Mouse (Mus musculus) heart, postnatal 36 days (tissue): Measurements from ENCODE around the gene Ctbp1. TPM values are rescaled to one million over a fixed set of nuclear protein-coding genes. Genes with fewer than 3 reads are reported as not detected.

Source experiments
- DNase-seq, 2 experiments: peaks; one replicate each; pipeline ENCODE4 v3.0.0; 2021 to 2022
- intact Hi-C: fragments of 180-260 bp; cut with DNase I; formaldehyde crosslinking; loops from one replicate; pipeline ENCODE4 v1.15.1; 2025
- total RNA-seq, 2 experiments: library from RNA; stranded (reverse); gene quantifications; 2 replicates each; pipeline ENCODE4 v1.2.3; 2021

The Ctbp1 gene
- total RNA-seq, 2 experiments from 2014 or later, result 213 to 214 TPM

- DNase-seq, result no peak
- intact Hi-C loops, result no loop called here
These were observed 27.4 kb downstream of the Ctbp1 start for GRCm38 (mm10) chr5:33247387-33247786.

- intact Hi-C loops, result loop anchor here (1.0 kb wide), 1 partner anchor 42 kb away; no protein-coding TSS in a partner anchor
- DNase-seq, result peak; percentile 76
These were observed 29.1 kb downstream of the Ctbp1 start for GRCm38 (mm10) chr5:33245701-33246100.

DNA sequence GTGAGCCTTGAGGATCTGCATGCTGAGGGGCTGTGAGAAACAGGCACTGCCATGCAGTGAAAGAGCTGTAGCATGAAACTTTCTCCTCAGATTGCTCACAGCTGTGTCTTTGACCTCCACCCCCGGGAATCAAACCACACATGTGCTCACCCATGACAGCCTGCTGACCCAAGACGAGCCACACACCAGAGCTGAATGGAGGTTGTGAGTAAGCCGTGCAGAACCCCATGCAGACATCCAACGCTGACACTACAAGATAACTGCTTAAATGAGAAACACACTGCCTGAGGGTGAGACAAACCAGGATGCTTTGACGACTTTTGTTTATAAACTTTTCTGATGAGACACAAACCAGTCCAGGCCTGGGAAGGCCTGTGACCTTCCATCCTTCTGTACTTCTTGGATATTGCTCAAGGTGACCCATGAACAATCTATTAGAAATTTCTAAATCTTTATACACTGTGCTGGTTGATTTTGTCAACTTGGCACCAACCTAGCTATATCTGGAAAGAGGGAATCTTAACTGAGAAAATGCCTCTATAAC lies 30.3 kb downstream of the Ctbp1 start:
- intact Hi-C loops, result no loop called here
- DNase-seq, result no peak

GRCm38 (mm10) chr5:33239934-33240333 lies 34.9 kb downstream of the Ctbp1 start:
- intact Hi-C loops, result no loop called here
- peak in 1 of 2 experiments; percentile 28 for DNase-seq

- intact Hi-C loops, result no loop called here
- DNase-seq, result no peak
These were observed 35.6 kb downstream of the Ctbp1 start for GRCm38 (mm10) chr5:33239111-33239714.

DNA sequence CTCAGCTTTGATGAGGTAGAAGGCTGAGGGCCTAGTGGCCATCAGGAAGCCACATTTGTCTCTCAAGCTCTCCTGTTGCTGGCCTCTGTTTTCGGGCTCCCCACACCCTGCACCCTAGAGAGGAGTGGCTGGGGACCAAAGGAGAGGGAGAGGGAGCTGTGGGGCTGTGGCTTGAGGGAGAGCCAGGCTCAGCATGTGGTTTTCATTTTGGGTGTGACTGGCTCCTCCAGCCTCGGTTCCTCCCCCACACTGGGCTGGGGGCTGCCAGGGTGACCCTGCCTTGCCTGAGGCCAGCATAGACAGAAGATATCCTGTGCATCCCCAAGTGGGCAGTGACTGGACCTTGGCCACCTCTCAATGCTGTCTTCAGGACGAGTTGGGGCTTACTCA lies 36.5 kb downstream of the Ctbp1 start:
- intact Hi-C loops, result no loop called here
- DNase-seq, result no peak

- intact Hi-C loops, result no loop called here
- DNase-seq, result no peak
These were observed 37.1 kb downstream of the Ctbp1 start for GRCm38 (mm10) chr5:33237600-33238255.

DNA sequence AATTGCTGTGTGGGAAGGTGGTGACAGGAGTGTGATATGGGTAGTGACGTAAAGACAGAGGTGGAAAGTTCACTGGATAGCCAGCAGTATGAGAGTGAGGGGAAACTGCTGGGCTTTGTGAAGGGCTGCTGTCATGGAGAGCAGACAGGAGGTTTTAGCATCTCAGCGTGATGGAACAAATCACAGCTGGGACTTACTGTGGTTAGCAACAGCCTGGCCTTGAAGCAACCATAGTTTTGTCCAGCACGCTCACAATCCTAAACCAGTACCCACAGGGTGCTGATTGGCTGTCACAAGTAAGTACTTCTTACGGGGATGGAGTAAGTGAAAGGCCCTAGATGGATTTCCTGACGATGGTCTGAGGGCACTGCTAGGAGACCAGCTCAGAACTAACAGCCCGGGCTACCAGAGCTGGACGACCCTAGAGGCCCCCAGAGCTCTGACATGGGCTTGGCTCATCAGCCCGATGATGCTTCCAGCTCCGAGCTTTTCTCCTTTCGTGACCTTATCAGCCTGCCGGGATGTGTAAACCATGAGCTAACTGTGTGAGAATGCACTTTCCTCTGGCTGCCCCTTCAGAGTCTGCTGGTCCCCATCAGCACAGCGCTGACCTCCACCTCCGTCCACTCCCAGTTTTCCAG lies 40.3 kb downstream of the Ctbp1 start:
- DNase-seq, result peak in 1 of 2 experiments; percentile 50
- intact Hi-C loops, result no loop called here

DNA sequence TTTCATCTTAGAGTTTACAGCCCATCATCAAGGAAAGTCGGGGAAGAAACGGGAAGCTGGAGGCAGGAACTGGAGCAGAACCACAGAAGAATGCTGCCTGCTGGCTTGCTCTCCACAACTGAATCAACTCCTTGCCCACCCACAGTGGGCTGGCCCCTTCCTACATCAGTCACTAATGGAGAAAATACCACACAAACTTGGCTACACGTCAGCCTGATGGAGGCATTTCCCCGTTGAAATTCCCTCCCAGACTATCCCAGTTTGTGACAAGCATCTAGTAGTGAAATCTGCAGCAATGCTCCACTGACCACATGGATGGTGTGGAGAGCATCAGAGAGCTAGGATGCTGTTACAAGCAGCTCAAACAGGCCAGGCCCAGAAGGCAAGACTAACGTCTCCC lies 42.0 kb downstream of the Ctbp1 start:
- intact Hi-C loops, result no loop called here

GRCm38 (mm10) chr5:33230285-33230684 lies 44.5 kb downstream of the Ctbp1 start:
- intact Hi-C loops, result no loop called here
- DNase-seq, result peak; percentile 31 to 43

More for the DNA sequence above, 42.0 kb downstream of the Ctbp1 start:
- DNase-seq, result no peak

DNA sequence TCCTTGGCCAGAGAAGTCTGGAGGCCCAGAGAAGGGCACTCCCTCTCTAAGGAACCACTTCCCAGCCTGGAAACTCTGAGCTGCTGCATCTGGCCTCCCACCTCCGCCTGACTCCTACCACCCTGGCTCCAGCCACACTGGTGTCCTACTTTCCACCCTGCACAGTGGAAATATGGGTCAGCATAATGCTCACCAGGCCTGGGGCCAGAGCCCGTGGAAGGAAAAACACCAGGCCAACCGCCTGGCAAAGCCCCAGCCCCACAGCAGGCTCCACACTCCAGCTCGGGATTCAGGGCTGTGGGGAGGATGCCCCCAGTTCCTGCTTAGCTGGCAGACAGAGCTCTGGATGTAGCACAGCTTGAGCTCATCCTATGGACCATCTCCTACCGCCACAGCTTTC lies 46.4 kb downstream of the Ctbp1 start:
- peak; percentile 51 to 54 for DNase-seq
- intact Hi-C loops, result no loop called here

DNA sequence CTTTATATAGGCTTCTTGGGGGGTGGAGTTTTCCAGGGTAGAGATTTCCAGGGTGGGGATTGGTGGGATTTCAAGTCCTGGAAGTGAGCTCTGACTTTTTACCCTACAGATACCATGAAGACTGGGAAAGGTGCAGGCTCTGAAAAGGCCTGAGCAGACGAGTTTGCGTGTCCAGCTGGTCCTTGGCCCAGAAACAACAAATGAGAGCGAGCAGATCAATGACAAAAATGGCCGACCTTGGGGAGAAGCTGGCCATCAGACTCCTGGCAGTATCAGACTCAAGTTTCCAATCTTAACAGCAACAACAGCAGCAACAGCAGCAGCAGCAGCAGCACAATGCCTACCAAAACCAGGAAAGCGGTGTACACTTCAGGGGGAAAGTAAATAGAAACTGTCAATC lies 49.1 kb downstream of the Ctbp1 start:
- intact Hi-C loops, result no loop called here
- no peak for DNase-seq

- DNase-seq, result no peak
- intact Hi-C loops, result no loop called here
These were observed 50.3 kb downstream of the Ctbp1 start for GRCm38 (mm10) chr5:33224491-33224890.

GRCm38 (mm10) chr5:33222841-33223744 lies 51.7 kb downstream of the Ctbp1 start:
- intact Hi-C loops, result no loop called here
- no peak for DNase-seq

- intact Hi-C loops, result no loop called here
- DNase-seq, result no peak
These were observed 52.4 kb downstream of the Ctbp1 start for GRCm38 (mm10) chr5:33222389-33222788.

DNA sequence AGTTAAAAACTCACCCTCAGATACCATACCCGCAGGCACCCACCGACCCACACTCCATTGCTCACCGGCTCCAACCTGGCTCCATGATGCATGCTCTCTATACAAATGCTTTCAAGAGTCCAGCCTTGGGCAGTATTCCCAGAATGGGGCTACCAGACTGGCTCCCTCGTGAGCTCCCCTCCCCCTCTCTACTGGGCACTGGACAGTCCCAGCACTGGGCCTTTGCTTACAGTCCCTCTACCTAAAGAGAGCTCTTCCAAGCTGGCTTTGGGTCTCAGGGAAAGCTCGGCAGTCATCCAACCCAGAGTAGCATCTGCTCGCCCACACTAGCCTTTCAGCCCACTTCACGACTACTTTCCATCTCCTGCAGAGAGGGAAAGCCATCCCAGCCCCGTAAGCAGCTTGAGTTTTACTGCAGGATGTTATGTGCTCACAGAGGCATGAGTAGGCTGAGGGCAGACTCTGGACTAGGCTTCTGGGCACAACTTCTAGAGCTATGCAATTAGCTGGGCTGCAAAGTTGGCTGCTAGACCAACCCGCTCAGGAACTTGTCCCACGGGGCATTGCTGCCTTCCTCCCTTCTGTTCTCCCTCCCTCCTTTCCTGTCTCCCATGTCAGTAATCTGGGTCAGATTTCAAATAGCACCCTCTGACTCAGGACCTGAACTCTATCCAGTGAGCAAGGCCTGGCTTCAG lies 54.3 kb downstream of the Ctbp1 start:
- peak in 1 of 2 experiments; percentile 41 for DNase-seq
- intact Hi-C loops, result no loop called here

GRCm38 (mm10) chr5:33219831-33220230 lies 55.0 kb downstream of the Ctbp1 start:
- intact Hi-C loops, result no loop called here
- no peak for DNase-seq

DNA sequence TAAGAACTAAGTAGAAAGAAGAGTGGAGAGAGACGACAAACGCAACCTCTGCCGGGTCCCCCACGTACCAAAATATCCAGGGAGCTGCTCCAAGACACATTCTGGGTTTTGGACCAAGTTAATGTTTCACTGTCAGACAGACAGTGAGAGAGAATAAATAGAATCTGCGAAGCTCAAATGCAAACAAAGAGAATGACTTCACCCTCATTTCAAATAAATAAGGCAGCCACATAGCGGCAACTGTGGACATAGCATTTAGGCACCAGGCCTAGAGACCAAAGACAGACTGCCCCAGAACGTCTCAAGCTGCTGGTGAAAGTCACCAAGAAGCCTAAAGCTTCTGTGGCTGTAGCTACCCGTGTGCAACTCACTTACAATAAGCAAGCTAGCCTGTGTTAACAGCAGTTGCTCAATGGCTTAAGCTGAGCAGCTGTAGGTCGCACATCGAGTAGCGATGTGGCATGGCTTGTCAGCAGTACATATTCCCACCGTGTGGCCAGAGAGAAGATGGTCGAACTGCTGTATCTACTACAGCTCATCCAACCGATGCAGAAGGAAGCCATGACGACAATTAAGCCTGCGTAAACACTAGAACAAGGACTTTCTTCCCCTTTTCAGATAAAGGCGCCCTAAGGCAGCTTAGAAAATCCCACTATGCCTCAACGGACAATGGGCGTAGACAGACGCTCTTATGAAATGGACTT lies 55.9 kb downstream of the Ctbp1 start:
- no peak for DNase-seq
- intact Hi-C loops, result no loop called here

DNA sequence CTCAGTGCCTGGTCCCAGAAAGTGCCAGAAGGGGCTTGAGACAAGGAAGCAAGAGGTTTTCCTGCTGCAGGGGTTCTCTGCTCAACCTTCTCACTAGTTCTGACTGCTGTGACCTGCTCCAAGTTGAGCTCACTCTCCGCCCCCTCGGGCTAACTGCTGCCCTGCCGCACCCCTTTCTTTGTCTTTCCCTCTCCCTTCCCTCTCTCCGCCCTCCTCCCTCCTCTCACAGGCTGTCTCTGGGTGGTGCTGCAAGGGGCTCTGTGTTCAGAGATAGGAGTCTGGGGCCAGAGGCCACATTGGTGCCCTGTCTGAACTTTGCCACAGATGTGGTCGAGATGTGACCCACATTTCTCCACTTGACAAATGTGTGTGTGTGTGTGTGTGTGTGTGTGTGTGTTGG lies 56.7 kb downstream of the Ctbp1 start, which contains the start of gene Spon2:
Spon2 (minus strand) TSS at position 375 of the 400 bp plus-strand sequence.
- no peak for DNase-seq
- intact Hi-C loops, result no loop called here
